Comparison of ENCODE assay signal across 16 mouse cellular contexts in the genomic region with DNA sequence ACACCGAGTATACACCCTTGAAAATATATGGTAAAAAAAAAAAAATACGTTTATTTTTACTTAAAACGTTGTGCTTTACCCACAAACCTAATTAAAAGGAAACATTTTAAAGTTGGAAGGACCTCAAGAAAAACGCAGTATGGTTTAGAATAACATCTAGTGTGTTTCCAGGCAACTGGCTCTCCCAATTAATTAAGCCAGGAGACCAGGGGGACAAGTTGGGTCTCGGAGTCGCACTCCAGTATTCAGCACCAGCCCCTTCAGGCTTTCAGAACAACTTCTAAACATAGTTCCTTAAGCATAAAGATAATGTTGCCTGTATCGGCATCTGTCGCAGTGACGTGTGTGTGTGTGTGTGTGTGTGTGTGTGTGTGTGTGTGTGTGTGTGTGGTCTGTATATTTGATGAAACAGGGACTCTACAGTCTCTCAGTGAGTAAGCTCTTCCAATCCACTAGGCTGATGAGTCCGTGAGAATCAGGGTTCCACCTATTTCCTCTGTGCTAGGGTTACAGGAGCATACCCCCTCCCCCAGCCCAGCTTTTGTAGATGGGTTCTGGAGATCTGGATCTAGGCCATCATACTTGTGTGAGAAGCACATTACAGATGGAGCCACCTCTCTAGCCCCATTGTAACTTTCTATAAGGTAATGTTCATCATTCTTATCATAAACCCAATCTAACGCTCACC. TPM values are rescaled to one million over a fixed set of nuclear protein-coding genes. Genes with fewer than 3 reads are reported as not detected.
DNase-seq lines count a peak whose midpoint lies in the region; ATAC-seq and TF ChIP-seq lines count a peak whose summit lies in the region.
"Had no signal": no experiment of that assay in that cellular context is flagged by ENCODE, and none has a peak within 500 bp of the region (broad histone marks: within the 10 kb centered on the region; RNA-seq: fewer than 3 reads in every experiment).

No protein-coding gene starts in this region.

- no peak overlapping the region; the same call in 1 of the 2 replicates for H3K4me2 ChIP-seq in lung, embryonic 14.5 days
- peak overlapping the region; percentile 33 for H3K4me2 ChIP-seq in embryonic facial prominence, embryonic 13.5 days
- no peak overlapping the region for H3K4me2 ChIP-seq in forebrain, embryonic 16.5 days (ENCODE audit: low read length)
- peak overlapping the region; percentile 12; the same call in 1 of the 2 replicates for H3K4me2 ChIP-seq in limb, embryonic 13.5 days (replicated peaks)

- no peaks in the 10 kb centered on the region for H3K9me3 ChIP-seq in lung, embryonic 14.5 days (ENCODE audit: low read depth, low read length)
- H3K9me3 ChIP-seq in embryonic facial prominence, embryonic 13.5 days = no peaks in the 10 kb centered on the region
- H3K9me3 ChIP-seq in forebrain, embryonic 16.5 days (ENCODE audit: control insufficient read depth, low read length) = no peaks in the 10 kb centered on the region
- H3K9me3 ChIP-seq in limb, embryonic 13.5 days = peaks cover 3% of the 10 kb centered on the region; the same call in 1 of the 2 replicates
- H3K9me3 ChIP-seq: G1E had no signal

- no peaks in the 10 kb centered on the region for H3K27me3 ChIP-seq in lung, embryonic 14.5 days (ENCODE audit: insufficient read depth, low read length)
- H3K27me3 ChIP-seq in embryonic facial prominence, embryonic 13.5 days = no peaks in the 10 kb centered on the region
- H3K27me3 ChIP-seq in forebrain, embryonic 16.5 days (replicated peaks; ENCODE audit: control insufficient read depth, insufficient read depth, low read length) = no peaks in the 10 kb centered on the region
- H3K27me3 ChIP-seq in limb, embryonic 13.5 days = no peaks in the 10 kb centered on the region

- H3K27ac ChIP-seq in lung, embryonic 14.5 days (ENCODE audit: low read depth) = peak overlapping the region; percentile 46; the same call in 1 of the 2 replicates
- peak overlapping the region; percentile 57 for H3K27ac ChIP-seq in embryonic facial prominence, embryonic 13.5 days
- H3K27ac ChIP-seq in forebrain, embryonic 16.5 days (ENCODE audit: low read length) = peak overlapping the region; percentile 57
- peak overlapping the region; percentile 76; the same call in 1 of the 2 replicates for H3K27ac ChIP-seq in limb, embryonic 13.5 days

- peaks cover 3% of the 10 kb centered on the region; the same call in 1 of the 2 replicates for H3K36me3 ChIP-seq in lung, embryonic 14.5 days (ENCODE audit: insufficient read depth)
- peaks cover 4% of the 10 kb centered on the region for H3K36me3 ChIP-seq in embryonic facial prominence, embryonic 13.5 days
- no peaks in the 10 kb centered on the region for H3K36me3 ChIP-seq in forebrain, embryonic 16.5 days (ENCODE audit: control insufficient read depth, insufficient read depth)
- peaks cover 15% of the 10 kb centered on the region for H3K36me3 ChIP-seq in limb, embryonic 13.5 days
- H3K36me3 ChIP-seq: G1E had no signal

- DNase-seq in lung, embryonic 14.5 days = peak; percentile 51
- no peak for DNase-seq in lung, postnatal 36 days
- DNase-seq in adrenal gland, adult 18-20 months (ENCODE audit: low spot score in 2 of 2) = no peak
- DNase-seq in frontal cortex, postnatal 36 days (ENCODE audit: low spot score in 2 of 2) = no peak
- DNase-seq in urinary bladder, adult 18-20 months (ENCODE audit: low spot score in 2 of 2) = no peak
- DNase-seq: adrenal gland, postnatal 25 days; heart, postnatal 14 days; kidney, postnatal 25 days; lung, adult 2 months; right cerebral cortex, postnatal 14 days had no signal

- H3K4me3 ChIP-seq in lung, embryonic 14.5 days (ENCODE audit: low read depth, low read length) = no peak overlapping the region
- H3K4me3 ChIP-seq in embryonic facial prominence, embryonic 13.5 days = no peak overlapping the region
- H3K4me3 ChIP-seq in forebrain, embryonic 16.5 days (replicated peaks; ENCODE audit: low read length) = no peak overlapping the region
- no peak overlapping the region for H3K4me3 ChIP-seq in limb, embryonic 13.5 days
- H3K4me3 ChIP-seq: erythroblast, embryonic 14.5 days had no signal

- WGBS in lung, embryonic 14.5 days = 44% methylated on average over 11 of the region's 11 CpGs
- 37% methylated on average over 11 of the region's 11 CpGs for WGBS in embryonic facial prominence, embryonic 13.5 days
- WGBS in forebrain, embryonic 16.5 days = 14% methylated on average over 11 of the region's 11 CpGs
- whole genome bisulfite sequencing in limb, embryonic 13.5 days = 49% methylated on average over 11 of the region's 11 CpGs

- H3K4me1 ChIP-seq in lung, embryonic 14.5 days (ENCODE audit: insufficient read depth) = peaks cover 24% of the 10 kb centered on the region; the same call in 1 of the 2 replicates
- H3K4me1 ChIP-seq in embryonic facial prominence, embryonic 13.5 days = peaks cover 62% of the 10 kb centered on the region
- peaks cover 63% of the 10 kb centered on the region for H3K4me1 ChIP-seq in forebrain, embryonic 16.5 days (replicated peaks; ENCODE audit: control insufficient read depth, insufficient read depth, low read length)
- peaks cover 78% of the 10 kb centered on the region for H3K4me1 ChIP-seq in limb, embryonic 13.5 days

- ATAC-seq in lung, embryonic 14.5 days (ENCODE audit: insufficient read depth) = no peak
- ATAC-seq in embryonic facial prominence, embryonic 13.5 days (ENCODE audit: insufficient number of reproducible peaks, insufficient read depth, low FRiP score, low TSS enrichment, low read depth) = no peak
- ATAC-seq in forebrain, embryonic 16.5 days = no peak
- no peak for ATAC-seq in limb, embryonic 13.5 days (ENCODE audit: low FRiP score, low read depth)
- ATAC-seq: intestine, embryonic 16.5 days had no signal

- no peak for TF ChIP-seq CTCF in lung, embryonic 14.5 days (IDR thresholded peaks at IDR 0.05; ENCODE audit: low read depth)

- H3K9ac ChIP-seq in lung, embryonic 14.5 days = no peak overlapping the region
- H3K9ac ChIP-seq in embryonic facial prominence, embryonic 13.5 days = no peak overlapping the region
- H3K9ac ChIP-seq in forebrain, embryonic 16.5 days (replicated peaks; ENCODE audit: low read depth, low read length) = no peak overlapping the region
- H3K9ac ChIP-seq in limb, embryonic 13.5 days = no peak overlapping the region

RNA-seq across cellular contexts. Expression of gene Boc, which starts 31.3 kb away (rescaled TPM):
- polyA plus RNA-seq in lung, embryonic 14.5 days (2014; fragmentation: Nextera tagmentation; extraction: Ambion mirVana) = 36.4 and 38.8 TPM in 2 replicates
- 51.1 and 53.9 TPM in 2 replicates for polyA plus RNA-seq in embryonic facial prominence, embryonic 13.5 days (2015; fragmentation: Nextera tagmentation; extraction: Ambion mirVana)
- 15.2 and 17.6 TPM in 2 replicates for polyA plus RNA-seq in forebrain, embryonic 16.5 days (2015; fragmentation: Nextera tagmentation; extraction: Ambion mirVana)
- polyA plus RNA-seq in limb, embryonic 13.5 days (2015; fragmentation: Nextera tagmentation; extraction: Ambion mirVana) = 58.7 and 63.5 TPM in 2 replicates
- total RNA-seq in adrenal gland, adult 18-20 months (2021) = 10 to 100 TPM; 25.2 to 48.5 TPM
- total RNA-seq: G1E had no signal
- polyA plus RNA-seq: erythroblast, embryonic 14.5 days; G1E had no signal

Comparison
In these comparisons a context has a peak if more than half of its experiments do, and no peak if none do; other contexts are left out.
1. H3K4me2 ChIP-seq: peak in embryonic facial prominence, embryonic 13.5 days (single experiment) and limb, embryonic 13.5 days (single experiment); none in lung, embryonic 14.5 days (single experiment) and forebrain, embryonic 16.5 days (single experiment).
2. Peak in every context shown above with its lines, with median percentiles within 50 percentile points of each other: H3K27ac ChIP-seq.